Mouse (Mus musculus): ENCODE results near the gene Atg7. TPM values are rescaled to one million over a fixed set of nuclear protein-coding genes. Genes with fewer than 3 reads are reported as not detected.

The Atg7 gene
- total and polyA plus RNA-seq, 3 experiments: 11.1 to 15.7 (median 14.8) TPM

- no peak overlapping the region for H3K4me2 ChIP-seq (ENCODE audit: insufficient read depth, low read depth, poor library complexity, severe bottlenecking)
- dilution Hi-C loops (cut with MboI; ENCODE audit: extremely low pct_ligation_motif_present, extremely low pct_unique_long_range_greater_than_20kb, low sequenced_read_pairs) (no loop called here), in situ Hi-C loops (cut with MboI; ENCODE audit: low pct_ligation_motif_present, low pct_unique_long_range_greater_than_20kb, low sequenced_read_pairs) (no loop called here)
- no peaks in the 10 kb centered on the region for H3K27me3 ChIP-seq (replicated peaks)
- peaks cover 26 to 91% of the 10 kb centered on the region in 2 experiments for H3K4me1 ChIP-seq (ENCODE audit: control insufficient read depth in 1 of 2, insufficient read depth in 2 of 2)
- H3K4me3 ChIP-seq (replicated peaks in 1 of 3; ENCODE audit: low read depth in 2 of 3, low read length in 2 of 3, poor library complexity in 1 of 3): no peak overlapping the region
- DNase-seq (ENCODE audit: extremely low read depth): no peak
- H3K9me3 ChIP-seq (replicated peaks; ENCODE audit: low read length): no peaks in the 10 kb centered on the region
- H3K79me2 ChIP-seq (replicated peaks; ENCODE audit: control insufficient read depth, extremely low read depth, insufficient read depth, poor library complexity, severe bottlenecking): peaks cover 58% of the 10 kb centered on the region
- no peak overlapping the region for H3K9ac ChIP-seq (ENCODE audit: insufficient read depth, low read depth)
- no peak overlapping the region for H3K27ac ChIP-seq (ENCODE audit: insufficient read depth, low read depth)
- H3K36me3 ChIP-seq (replicated peaks in 1 of 2; ENCODE audit: control insufficient read depth in 1 of 2, insufficient read depth in 1 of 2, low read length in 1 of 2): peaks cover 10 to 73% of the 10 kb centered on the region in 2 experiments
- TF ChIP-seq USF1 (IDR thresholded peaks at IDR 0.05; ENCODE audit: low read depth, low read length) (no peak), ELF1 (IDR thresholded peaks at IDR 0.05; ENCODE audit: low read depth, low read length) (no peak), POLR2AphosphoS2 (IDR thresholded peaks at IDR 0.05; ENCODE audit: low read depth, low read length) (no peak), MEF2A (IDR thresholded peaks at IDR 0.05; ENCODE audit: borderline replicate concordance, low read depth, low read length) (no peak), UBTF (IDR thresholded peaks at IDR 0.05; ENCODE audit: low read depth, low read length) (no peak), MXI1 (IDR thresholded peaks at IDR 0.05; ENCODE audit: low read depth, low read length) (no peak), ZC3H11A (IDR thresholded peaks at IDR 0.05; ENCODE audit: low read depth, low read length) (no peak), JUN (IDR thresholded peaks at IDR 0.05; ENCODE audit: insufficient read depth, low read depth, low read length) (no peak), ETS1 (conservative IDR thresholded peaks at IDR 0.05; ENCODE audit: low read depth, low read length) (no peak)
Observed at GRCm38 (mm10) chr6:114878841-114879520, 236.1 kb downstream of the Atg7 start.

GRCm38 (mm10) chr6:114880798-114881197, 237.9 kb downstream of the Atg7 start:
- dilution Hi-C loops (cut with MboI; ENCODE audit: extremely low pct_ligation_motif_present, extremely low pct_unique_long_range_greater_than_20kb, low sequenced_read_pairs): no loop called here
- no peak for TF ChIP-seq BHLHE40 (IDR thresholded peaks at IDR 0.05; ENCODE audit: low read depth, low read length)
- TF ChIP-seq NELFE (IDR thresholded peaks at IDR 0.05; ENCODE audit: low read depth, low read length): no peak
- no peak for TF ChIP-seq ZKSCAN1 (IDR thresholded peaks at IDR 0.05; ENCODE audit: borderline replicate concordance, low read depth, low read length)
- Histone ChIP-seq H3K9me3 (replicated peaks; ENCODE audit: low read length) (no peaks in the 10 kb centered on the region), H3K36me3 (replicated peaks in 1 of 2; ENCODE audit: control insufficient read depth in 1 of 2, insufficient read depth in 1 of 2, low read length in 1 of 2) (peaks cover 13 to 86% of the 10 kb centered on the region in 2 experiments), H3K27me3 (replicated peaks) (no peaks in the 10 kb centered on the region), H3K79me2 (replicated peaks; ENCODE audit: control insufficient read depth, extremely low read depth, insufficient read depth, poor library complexity, severe bottlenecking) (peaks cover 70% of the 10 kb centered on the region), H3K4me2 (ENCODE audit: insufficient read depth, low read depth, poor library complexity, severe bottlenecking) (no peak overlapping the region), H3K4me1 (ENCODE audit: control insufficient read depth in 1 of 2, insufficient read depth in 2 of 2) (peaks cover 25 to 91% of the 10 kb centered on the region in 2 experiments), H3K27ac (ENCODE audit: insufficient read depth, low read depth) (no peak overlapping the region), H3K9ac (ENCODE audit: insufficient read depth, low read depth) (no peak overlapping the region), H3K4me3 (replicated peaks in 1 of 3; ENCODE audit: low read depth in 2 of 3, low read length in 2 of 3, poor library complexity in 1 of 3) (no peak overlapping the region)
- no peak for DNase-seq (ENCODE audit: extremely low read depth)
- in situ Hi-C loops (cut with MboI; ENCODE audit: low pct_ligation_motif_present, low pct_unique_long_range_greater_than_20kb, low sequenced_read_pairs): no loop called here

GRCm38 (mm10) chr6:114882212-114882611, 239.3 kb downstream of the Atg7 start:
- no peak for TF ChIP-seq E2F4 (IDR thresholded peaks at IDR 0.05; ENCODE audit: insufficient replicate concordance, low read depth, low read length)
- TF ChIP-seq MAFK (IDR thresholded peaks at IDR 0.05; ENCODE audit: insufficient replicate concordance, low read length): no peak
- no peak for TF ChIP-seq HCFC1 (IDR thresholded peaks at IDR 0.05; ENCODE audit: low read depth, low read length)
- no peak for TF ChIP-seq USF1 (IDR thresholded peaks at IDR 0.05; ENCODE audit: low read depth, low read length)
- no peak for TF ChIP-seq TCF12 (IDR thresholded peaks at IDR 0.05; ENCODE audit: low read depth, low read length)
- TF ChIP-seq TBP (conservative IDR thresholded peaks at IDR 0.05; ENCODE audit: low read depth, low read length): no peak
- TF ChIP-seq ZMIZ1 (IDR thresholded peaks at IDR 0.05; ENCODE audit: low read depth, low read length): no peak
- no peak for TF ChIP-seq SIN3A (IDR thresholded peaks at IDR 0.05; ENCODE audit: low read length)
- TF ChIP-seq RAD21 (IDR thresholded peaks at IDR 0.05; ENCODE audit: low read depth, low read length): no peak
- TF ChIP-seq MAZ (IDR thresholded peaks at IDR 0.05; ENCODE audit: low read depth, low read length): no peak
- TF ChIP-seq ZKSCAN1 (IDR thresholded peaks at IDR 0.05; ENCODE audit: borderline replicate concordance, low read depth, low read length): no peak
- TF ChIP-seq CTCF (conservative IDR thresholded peaks at IDR 0.05 in 1 of 2, IDR thresholded peaks at IDR 0.05 in 1 of 2; ENCODE audit: low read depth in 2 of 2, low read length in 2 of 2): no peak
- H3K9ac ChIP-seq (ENCODE audit: insufficient read depth, low read depth): no peak overlapping the region
- dilution Hi-C loops (cut with MboI; ENCODE audit: extremely low pct_ligation_motif_present, extremely low pct_unique_long_range_greater_than_20kb, low sequenced_read_pairs) (no loop called here), in situ Hi-C loops (cut with MboI; ENCODE audit: low pct_ligation_motif_present, low pct_unique_long_range_greater_than_20kb, low sequenced_read_pairs) (no loop called here)
- H3K27ac ChIP-seq (ENCODE audit: insufficient read depth, low read depth): no peak overlapping the region
- H3K9me3 ChIP-seq (replicated peaks; ENCODE audit: low read length): no peaks in the 10 kb centered on the region
- no peaks in the 10 kb centered on the region for H3K27me3 ChIP-seq (replicated peaks)
- peaks cover 30 to 92% of the 10 kb centered on the region in 2 experiments for H3K4me1 ChIP-seq (ENCODE audit: control insufficient read depth in 1 of 2, insufficient read depth in 2 of 2)
- peaks cover 13 to 77% of the 10 kb centered on the region in 2 experiments for H3K36me3 ChIP-seq (replicated peaks in 1 of 2; ENCODE audit: control insufficient read depth in 1 of 2, insufficient read depth in 1 of 2, low read length in 1 of 2)
- peaks cover 67% of the 10 kb centered on the region for H3K79me2 ChIP-seq (replicated peaks; ENCODE audit: control insufficient read depth, extremely low read depth, insufficient read depth, poor library complexity, severe bottlenecking)
- no peak for DNase-seq (ENCODE audit: extremely low read depth)
- H3K4me2 ChIP-seq (ENCODE audit: insufficient read depth, low read depth, poor library complexity, severe bottlenecking): no peak overlapping the region
- no peak overlapping the region for H3K4me3 ChIP-seq (replicated peaks in 1 of 3; ENCODE audit: low read depth in 2 of 3, low read length in 2 of 3, poor library complexity in 1 of 3)
